Mouse (Mus musculus) small intestine, adult 2 months (tissue): ENCODE data around the gene Zc3hav1l.

Experiments
- CTCF ChIP-seq: fragments of 200-500 bp; IDR thresholded peaks from 2 replicates; pipeline ENCODE4 v1.5.1; 2012; ENCODE audit warnings: low read depth, mild to moderate bottlenecking, control low read depth, inconsistent platforms, low read length, moderate library complexity, mixed read lengths; ENCODE audit not compliant: insufficient replicate concordance, insufficient read length; ENCODE audit errors: extremely low read depth
- POLR2A ChIP-seq: fragments of 200-500 bp; IDR thresholded peaks from 2 replicates; pipeline ENCODE4 v1.6.1; 2012; ENCODE audit warnings: low read depth, mild to moderate bottlenecking, control low read depth, inconsistent platforms, low read length, moderate library complexity

GRCm38 (mm10) chr6:38257506-38257905 is 41.6 kb downstream of the Zc3hav1l start:
- TF ChIP-seq CTCF (no peak), POLR2A (no peak)
